Mouse (Mus musculus) macrophage (primary cell): ENCODE measurements around the gene Cep57l1. TPM values are rescaled to one million over a fixed set of nuclear protein-coding genes. Genes with fewer than 3 reads are reported as not detected.
A peak's percentile ranks its signal among the peaks of the same experiment; 100 is the strongest.
"Not testable (repeated sequence)": the region's sequence is repeated elsewhere in the genome, so short reads cannot be mapped to it uniquely, and the experiment has no call there.

ENCODE experiments used
- H3K27ac ChIP-seq: fragments of 350-480 bp; formaldehyde crosslinking; 2 replicates; pipeline ENCODE4 v1.9.0; 2021
- H3K36me3 ChIP-seq: fragments of 350-480 bp; formaldehyde crosslinking; 2 replicates; pipeline ENCODE4 v1.9.0; 2021; ENCODE audit errors: inconsistent target
- H3K4me3 ChIP-seq: fragments of 350-480 bp; formaldehyde crosslinking; 2 replicates; pipeline ENCODE4 v1.9.0; 2021; ENCODE audit errors: inconsistent target
- H3K79me2 ChIP-seq: fragments of 350-480 bp; formaldehyde crosslinking; 2 replicates; pipeline ENCODE4 v1.9.0; 2021; ENCODE audit errors: inconsistent target
- WGBS: methylation state at CpG from one replicate; pipeline ENCODE4 v1.1.7; 2026; ENCODE audit warnings: inconsistent platforms; ENCODE audit not compliant: missing documents; 5-methylcytosine and 5-hydroxymethylcytosine counted together
- polyA plus RNA-seq: library from polyadenylated mRNA; stranded (reverse); fragments of 250-400 nt; gene quantifications from 3 replicates; pipeline ENCODE4 v1.2.4, GENCODE M21; 2018; ENCODE audit warnings: inconsistent platforms

The Cep57l1 gene
- polyA plus RNA-seq, 1 experiment from 2014 or later: 8.9 TPM

GRCm38 (mm10) chr10:41823916-41824315, 14.2 kb upstream of the Cep57l1 start:
- Histone ChIP-seq H3K79me2 (peaks cover 92% of the 10 kb centered on the region), H3K36me3 (no peaks in the 10 kb centered on the region)
- WGBS: 100% methylated on average over 4 of the region's 4 CpGs

GRCm38 (mm10) chr10:41823282-41823675, 13.6 kb upstream of the Cep57l1 start:
- H3K4me3 ChIP-seq, H3K36me3 ChIP-seq, H3K27ac ChIP-seq: not testable (repeated sequence)
- WGBS: 100% methylated on average over 1 of the region's 4 CpGs
- peaks cover 92% of the 10 kb centered on the region for H3K79me2 ChIP-seq

More at GRCm38 (mm10) chr10:41823916-41824315, 14.2 kb upstream of the Cep57l1 start:
- Histone ChIP-seq H3K4me3 (no peak overlapping the region), H3K27ac (no peak overlapping the region)

DNA sequence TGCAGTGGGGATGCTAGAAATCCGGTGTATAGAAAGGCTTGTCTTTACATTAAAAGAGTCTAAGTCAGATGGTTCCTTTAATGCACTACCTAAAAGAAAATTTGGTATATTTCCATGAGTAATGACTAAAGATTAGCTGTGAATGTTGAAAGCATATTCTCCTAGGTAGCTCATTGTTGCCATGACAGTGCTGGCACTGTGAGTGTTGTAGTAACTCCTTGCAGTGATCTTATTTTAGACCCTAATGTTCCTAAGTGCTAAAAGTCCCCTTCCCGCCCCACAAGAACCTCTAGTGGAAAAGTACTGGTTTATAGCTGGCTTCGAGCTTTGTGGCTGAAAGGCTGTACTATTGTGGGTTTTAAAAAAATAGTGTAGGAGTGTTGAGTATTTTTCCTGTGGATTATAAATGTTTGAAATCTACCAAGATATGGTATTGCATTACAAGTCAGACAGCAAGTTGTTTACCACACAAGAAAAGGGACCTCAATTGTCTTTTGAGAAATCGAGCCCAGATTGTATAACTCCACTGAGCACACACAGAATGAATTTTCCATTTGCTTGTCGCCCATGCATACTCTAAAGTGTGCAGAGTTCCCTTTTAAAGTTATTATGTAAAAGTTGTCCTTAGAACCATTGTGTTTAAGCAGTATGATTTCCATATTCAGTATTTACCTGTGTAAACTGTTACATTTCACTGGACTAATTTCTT, 13.1 kb upstream of the Cep57l1 start:
- Histone ChIP-seq H3K4me3 (no peak overlapping the region), H3K36me3 (no peaks in the 10 kb centered on the region), H3K27ac (no peak overlapping the region), H3K79me2 (peaks cover 92% of the 10 kb centered on the region)
- 63% methylated on average over 5 of the region's 5 CpGs for WGBS

DNA sequence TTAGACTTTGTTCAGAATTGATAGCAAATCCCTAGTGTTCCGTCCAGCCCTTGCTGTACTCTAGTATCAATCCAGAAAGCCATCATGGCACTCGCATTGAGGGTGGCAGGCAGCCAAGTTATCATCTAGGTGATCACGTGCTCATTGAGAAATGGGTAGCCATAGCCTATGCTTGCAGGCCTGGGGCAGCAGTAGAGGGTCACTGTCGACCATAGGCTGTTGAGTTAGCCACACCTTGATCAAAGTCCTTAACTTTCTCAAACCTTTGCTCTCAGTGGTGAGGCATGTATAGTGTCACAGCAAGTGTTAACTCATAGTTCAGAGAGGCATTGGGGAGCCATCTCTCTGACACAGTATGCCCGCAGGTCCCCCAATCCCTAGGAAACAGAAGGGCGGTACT, 11.5 kb upstream of the Cep57l1 start:
- WGBS: 98% methylated on average over 6 of the region's 6 CpGs
- H3K27ac ChIP-seq: no peak overlapping the region
- H3K79me2 ChIP-seq: peaks cover 97% of the 10 kb centered on the region
- H3K4me3 ChIP-seq: no peak overlapping the region
- no peaks in the 10 kb centered on the region for H3K36me3 ChIP-seq

- H3K4me3 ChIP-seq: no peak overlapping the region
- H3K36me3 ChIP-seq: no peaks in the 10 kb centered on the region
- peaks cover 97% of the 10 kb centered on the region for H3K79me2 ChIP-seq
- H3K27ac ChIP-seq: no peak overlapping the region
- 91% methylated on average over 5 of the region's 5 CpGs for WGBS
These were observed 10.7 kb upstream of the Cep57l1 start for GRCm38 (mm10) chr10:41820401-41820800.

DNA sequence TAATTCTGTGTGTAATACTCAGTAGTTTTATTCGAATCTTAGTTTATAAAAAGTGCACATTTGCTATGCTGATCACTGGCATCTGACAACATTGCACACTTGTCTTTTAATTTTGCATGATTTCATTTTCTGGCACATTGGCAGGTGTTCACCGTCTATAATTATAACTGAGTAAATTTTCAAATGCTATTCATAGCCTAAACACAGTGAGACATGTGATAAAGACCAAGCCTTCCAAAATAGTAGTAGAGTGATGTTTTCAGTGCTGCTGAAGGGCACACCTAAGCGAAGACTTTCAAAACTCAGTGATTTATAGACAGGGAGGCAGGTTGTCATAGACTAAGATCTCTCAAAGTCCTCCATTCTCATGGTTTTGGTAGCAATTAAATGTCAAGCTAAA, 9.6 kb upstream of the Cep57l1 start:
- H3K4me3 ChIP-seq: no peak overlapping the region
- WGBS: 89% methylated on average over 3 of the region's 3 CpGs
- no peak overlapping the region for H3K27ac ChIP-seq

GRCm38 (mm10) chr10:41818733-41819070, 9.0 kb upstream of the Cep57l1 start:
- H3K79me2 ChIP-seq: peaks cover 97% of the 10 kb centered on the region
- 94% methylated on average over 6 of the region's 6 CpGs for WGBS

More for the DNA sequence above, 9.6 kb upstream of the Cep57l1 start:
- H3K36me3 ChIP-seq: no peaks in the 10 kb centered on the region
- H3K79me2 ChIP-seq: peaks cover 97% of the 10 kb centered on the region

DNA sequence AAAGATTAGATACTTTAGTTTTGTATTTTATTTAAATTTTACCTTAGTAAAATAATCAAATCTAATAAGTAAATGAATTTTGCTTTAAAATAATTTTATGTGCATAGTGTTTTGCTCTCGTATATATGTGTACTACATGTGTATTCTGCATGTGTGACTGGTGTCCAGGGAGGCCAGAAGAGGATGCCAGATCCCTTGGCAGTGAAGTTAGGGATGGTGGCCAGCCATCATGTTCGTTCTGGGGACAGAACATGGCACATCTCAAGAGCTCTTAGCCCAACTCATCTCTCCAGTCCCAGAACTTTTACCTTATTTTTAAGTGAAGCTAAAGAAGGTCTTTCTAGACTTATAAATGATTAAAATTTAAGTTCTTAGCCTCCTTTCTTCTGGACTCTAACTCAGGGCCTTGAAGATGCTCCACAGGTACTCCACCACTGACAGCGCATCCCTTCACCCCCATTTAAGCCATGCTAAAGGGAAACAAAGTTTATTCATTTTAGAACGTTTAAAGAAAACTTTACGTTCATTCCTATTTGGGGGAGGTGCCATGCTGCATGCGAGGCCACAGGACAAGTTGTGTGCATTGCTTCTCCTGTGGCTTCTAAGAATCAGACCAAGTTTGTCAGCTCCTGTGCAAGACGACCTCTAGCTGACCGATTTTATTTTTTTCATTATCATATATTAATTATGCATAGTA, 8.5 kb upstream of the Cep57l1 start:
- H3K27ac ChIP-seq: no peak overlapping the region
- H3K79me2 ChIP-seq: peaks cover 100% of the 10 kb centered on the region
- no peaks in the 10 kb centered on the region for H3K36me3 ChIP-seq
- 96% methylated on average over 8 of the region's 8 CpGs for WGBS
- no peak overlapping the region for H3K4me3 ChIP-seq

More at GRCm38 (mm10) chr10:41818733-41819070, 9.0 kb upstream of the Cep57l1 start:
- not testable (repeated sequence) for H3K4me3 ChIP-seq, H3K36me3 ChIP-seq, H3K27ac ChIP-seq

GRCm38 (mm10) chr10:41816516-41816915, 6.8 kb upstream of the Cep57l1 start:
- Histone ChIP-seq H3K79me2 (peaks cover 100% of the 10 kb centered on the region), H3K4me3 (no peak overlapping the region), H3K27ac (no peak overlapping the region), H3K36me3 (no peaks in the 10 kb centered on the region)
- 88% methylated on average over 4 of the region's 5 CpGs for WGBS

DNA sequence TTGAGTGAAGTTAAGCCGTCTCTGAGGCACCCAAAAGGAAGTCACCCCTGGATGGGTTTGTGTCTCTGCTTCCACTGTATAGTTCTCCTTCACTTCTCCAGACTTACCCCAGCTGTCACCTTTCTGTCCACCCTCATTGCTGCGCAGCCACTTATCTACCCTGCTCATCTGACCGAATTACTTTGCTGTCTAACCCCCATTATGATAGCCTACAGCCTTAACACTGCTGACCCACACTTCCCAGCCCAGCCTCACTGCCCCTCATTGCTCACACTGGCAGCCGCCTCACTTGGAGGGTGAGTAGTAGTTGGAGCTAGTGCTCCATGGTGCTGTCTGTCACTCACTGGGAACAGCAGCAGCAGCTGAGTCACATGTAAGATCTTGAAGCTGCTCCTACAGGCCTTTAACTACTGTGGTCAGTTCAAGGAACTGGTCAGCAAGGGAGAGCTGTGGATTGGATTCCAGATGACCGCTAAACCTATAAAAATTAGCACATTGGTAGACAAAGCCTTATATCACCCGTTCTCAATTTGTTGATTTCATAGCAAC, 4.7 kb upstream of the Cep57l1 start:
- Histone ChIP-seq H3K27ac (no peak overlapping the region), H3K36me3 (no peaks in the 10 kb centered on the region), H3K79me2 (peaks cover 87% of the 10 kb centered on the region), H3K4me3 (no peak overlapping the region)
- 87% methylated on average over 6 of the region's 6 CpGs for WGBS

- peak overlapping the region; percentile 60; the same call in 1 of the 2 replicates for H3K4me3 ChIP-seq
- H3K27ac ChIP-seq: no peak overlapping the region
These were observed 2.9 kb upstream of the Cep57l1 start for GRCm38 (mm10) chr10:41812566-41812965.

DNA sequence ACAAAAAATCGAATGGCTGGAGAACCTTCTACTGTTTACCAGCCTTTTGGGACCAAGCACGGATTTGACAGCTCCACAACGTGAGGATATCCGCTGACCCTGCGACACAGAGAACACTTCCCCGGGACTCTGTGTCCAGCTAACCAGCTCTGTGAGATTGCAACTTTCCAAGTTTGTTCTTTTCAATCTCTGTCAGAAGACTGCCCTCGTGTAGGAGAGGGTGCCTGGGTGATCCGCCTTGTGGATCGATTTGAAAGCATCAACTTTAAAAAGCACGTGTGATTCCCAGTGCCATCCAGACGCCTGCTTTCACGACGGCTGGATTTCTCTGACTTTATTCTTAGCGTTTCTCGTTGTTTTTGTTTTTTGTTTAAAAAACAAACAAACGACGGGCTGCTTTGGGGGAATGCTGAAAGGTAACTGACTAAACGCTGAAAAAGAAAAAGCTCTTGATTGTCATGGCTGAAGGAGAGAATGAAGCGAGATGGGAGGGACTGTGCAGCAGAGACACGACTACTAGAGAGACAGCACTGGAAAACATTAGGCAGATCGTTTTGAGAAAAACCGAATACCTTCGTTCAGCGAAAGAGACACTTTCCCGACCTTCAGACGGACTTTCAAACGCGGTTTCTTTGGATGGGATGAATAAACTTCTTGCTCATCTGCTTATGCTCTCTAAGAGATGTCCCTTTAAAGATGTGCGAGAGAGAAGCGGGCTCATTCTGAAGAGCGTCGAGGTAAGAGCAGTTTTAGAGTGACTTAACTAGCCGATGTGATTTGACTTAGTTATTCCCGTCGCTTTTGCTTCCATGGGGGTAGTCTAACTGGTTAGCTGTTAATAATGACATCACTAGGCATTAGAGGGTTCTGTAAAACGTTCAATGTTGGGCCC, 1.1 kb upstream of the Cep57l1 start:
- WGBS: 1% methylated on average over 36 of the region's 36 CpGs
- Histone ChIP-seq H3K27ac (peak overlapping the region; percentile 35), H3K79me2 (peaks cover 51% of the 10 kb centered on the region), H3K4me3 (peak overlapping the region; percentile 60), H3K36me3 (no peaks in the 10 kb centered on the region)

More at GRCm38 (mm10) chr10:41812566-41812965, 2.9 kb upstream of the Cep57l1 start:
- WGBS: 54% methylated on average over 6 of the region's 6 CpGs
- H3K36me3 ChIP-seq: no peaks in the 10 kb centered on the region
- H3K79me2 ChIP-seq: peaks cover 69% of the 10 kb centered on the region

DNA sequence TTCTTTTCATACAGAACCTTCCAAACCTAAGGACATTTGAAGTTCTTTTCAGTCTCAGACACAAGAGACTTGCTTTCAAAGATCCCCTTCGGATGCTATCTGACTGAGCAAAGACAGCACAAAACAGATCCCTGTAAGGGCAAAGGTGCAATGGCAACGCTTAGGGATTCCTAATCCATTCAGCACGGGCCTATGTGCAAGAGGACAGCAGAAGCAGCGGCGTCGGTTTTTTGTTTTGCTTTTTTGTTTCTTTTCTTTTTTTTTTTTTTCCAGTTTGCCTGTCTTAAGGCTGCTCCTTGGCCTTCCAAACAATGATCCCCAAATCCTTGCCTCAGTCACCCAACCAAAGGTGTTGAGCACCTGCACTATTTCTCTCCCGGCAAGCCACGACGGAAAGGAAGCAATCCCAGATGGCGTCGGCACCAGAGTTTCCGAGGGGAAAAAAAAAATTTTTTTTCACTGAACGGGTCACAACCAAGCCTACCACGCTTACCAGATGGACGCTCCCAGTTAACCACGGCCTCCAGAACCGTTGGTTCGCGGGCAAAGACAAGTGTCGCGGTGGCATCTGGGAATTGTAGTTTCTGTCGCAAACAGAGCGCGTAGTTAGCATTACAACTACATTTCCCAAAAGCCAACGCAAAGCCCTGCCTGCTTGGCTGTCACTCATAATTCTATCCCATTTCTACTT, 446 bp downstream of the Cep57l1 start:
- Histone ChIP-seq H3K27ac (peak overlapping the region; percentile 78), H3K79me2 (peaks cover 35% of the 10 kb centered on the region), H3K36me3 (no peaks in the 10 kb centered on the region), H3K4me3 (peak overlapping the region; percentile 56)
- 5% methylated on average over 25 of the region's 25 CpGs for WGBS
